Comparison of ENCODE assay signal across 8 mouse cellular contexts in the genomic region with DNA sequence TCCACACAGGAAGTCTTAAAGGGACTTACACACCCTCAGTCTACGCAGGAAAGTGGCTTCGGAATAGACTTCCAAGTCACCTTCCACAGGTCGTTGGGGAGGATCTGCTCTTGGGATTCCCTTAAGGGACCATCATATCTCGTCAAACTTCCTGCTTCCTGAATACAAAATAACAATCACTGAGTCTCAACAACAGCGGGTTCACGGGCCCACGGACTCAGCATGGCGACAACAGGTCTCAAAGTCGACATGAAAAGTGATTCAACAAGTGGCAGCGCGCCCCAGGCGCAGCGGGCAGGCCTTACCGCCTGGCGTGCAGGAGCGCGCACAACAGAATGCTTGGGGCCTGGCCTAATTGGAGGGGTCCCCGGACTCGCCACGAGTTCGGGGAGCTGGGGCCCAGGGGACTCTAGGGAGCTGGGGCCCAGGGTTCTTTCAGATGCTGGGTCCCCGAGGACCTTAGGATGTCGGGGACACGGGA. TPM values are rescaled to one million over a fixed set of nuclear protein-coding genes. Genes with fewer than 3 reads are reported as not detected.
DNase-seq lines count a peak whose midpoint lies in the region; ATAC-seq and TF ChIP-seq lines count a peak whose summit lies in the region.

No protein-coding gene starts in this region.

- no peaks in the 10 kb centered on the region for H3K9me3 ChIP-seq in intestine, embryonic 15.5 days
- H3K9me3 ChIP-seq in liver, embryonic 12.5 days (replicated peaks) = no peaks in the 10 kb centered on the region

- H3K36me3 ChIP-seq in intestine, embryonic 15.5 days = no peaks in the 10 kb centered on the region
- H3K36me3 ChIP-seq in liver, embryonic 12.5 days = peaks cover under 1% of the 10 kb centered on the region; the same call in 1 of the 2 replicates
- no peaks in the 10 kb centered on the region for H3K36me3 ChIP-seq in myocyte (ENCODE audit: control insufficient read depth, insufficient read depth)

- ATAC-seq in intestine, embryonic 15.5 days = no peak
- ATAC-seq in liver, embryonic 12.5 days = peak; percentile 37

- peaks cover 7% of the 10 kb centered on the region; the same call in 1 of the 2 replicates for H3K4me1 ChIP-seq in cortical plate, adult 2 months (ENCODE audit: control insufficient read depth, insufficient read depth, low read length)
- H3K4me1 ChIP-seq in intestine, embryonic 15.5 days (replicated peaks) = peaks cover 12% of the 10 kb centered on the region
- H3K4me1 ChIP-seq in liver, embryonic 12.5 days = peaks cover 34% of the 10 kb centered on the region

- H3K27ac ChIP-seq in cortical plate, adult 2 months (ENCODE audit: insufficient read depth, low read length) = peak overlapping the region; percentile 73
- H3K27ac ChIP-seq in gastrocnemius, adult 2 months = peak overlapping the region; percentile 97
- H3K27ac ChIP-seq in intestine, embryonic 15.5 days = peak overlapping the region; percentile 93
- H3K27ac ChIP-seq in liver, embryonic 12.5 days = peak overlapping the region; percentile 91

- peak overlapping the region; percentile 80 for H3K4me2 ChIP-seq in intestine, embryonic 15.5 days (replicated peaks)
- H3K4me2 ChIP-seq in liver, embryonic 12.5 days = peak overlapping the region; percentile 97
- peak overlapping the region; percentile 97 for H3K4me2 ChIP-seq in myocyte (ENCODE audit: low read depth)

- peak overlapping the region; percentile 70 for H3K4me3 ChIP-seq in cortical plate, adult 2 months (ENCODE audit: insufficient read depth, low read length)
- peak overlapping the region; percentile 97 for H3K4me3 ChIP-seq in gastrocnemius, adult 2 months
- peak overlapping the region; percentile 85 for H3K4me3 ChIP-seq in intestine, embryonic 15.5 days (replicated peaks)
- peak overlapping the region; percentile 74 for H3K4me3 ChIP-seq in liver, embryonic 12.5 days
- peak overlapping the region; percentile 60 for H3K4me3 ChIP-seq in myocyte

- H3K27me3 ChIP-seq in intestine, embryonic 15.5 days (replicated peaks) = no peaks in the 10 kb centered on the region
- H3K27me3 ChIP-seq in liver, embryonic 12.5 days (replicated peaks) = no peaks in the 10 kb centered on the region
- H3K27me3 ChIP-seq in myocyte (ENCODE audit: control insufficient read depth, insufficient read depth, insufficient read length) = no peaks in the 10 kb centered on the region

- intact Hi-C loops in gastrocnemius, adult 2 months (cut with DNase I) = loop anchor here (10.0 kb wide), 1 partner anchor 764 kb away; a partner anchor contains a TSS

- peaks cover 46% of the 10 kb centered on the region for H3K79me2 ChIP-seq in myocyte (ENCODE audit: control insufficient read depth, insufficient read depth)

- TF ChIP-seq POLR2A in cortical plate, adult 2 months (IDR thresholded peaks at IDR 0.05; ENCODE audit: extremely low read depth, insufficient read depth, low read length) = no peak
- TF ChIP-seq POLR2A in myocyte (IDR thresholded peaks at IDR 0.05; ENCODE audit: insufficient read length, low read depth) = no peak

- peak; percentile 38 to 78 for DNase-seq in urinary bladder, adult 18-20 months (ENCODE audit: low spot score in 2 of 2)
- DNase-seq in urinary bladder, postnatal 10 days (ENCODE audit: low spot score) = no peak
- peak; percentile 80 for DNase-seq in gastrocnemius, adult 2 months
- DNase-seq in urinary bladder, adult 2 months (ENCODE audit: low spot score) = peak; percentile 62

- no peak for TF ChIP-seq CTCF in cortical plate, adult 2 months (IDR thresholded peaks at IDR 0.05; ENCODE audit: extremely low read depth, insufficient read depth, low read length)
- no peak for TF ChIP-seq CTCF in gastrocnemius, adult 2 months (IDR thresholded peaks at IDR 0.05)

- H3ac ChIP-seq in myocyte (ENCODE audit: control insufficient read depth, insufficient read length) = peak overlapping the region; percentile 65

- under 1% methylated on average over 24 of the region's 24 CpGs for WGBS in intestine, embryonic 15.5 days
- WGBS in liver, embryonic 12.5 days (ENCODE audit: insufficient replicate concordance) = under 1% methylated on average over 24 of the region's 24 CpGs

- peak overlapping the region; percentile 87 for H3K9ac ChIP-seq in intestine, embryonic 15.5 days
- peak overlapping the region; percentile 83 for H3K9ac ChIP-seq in liver, embryonic 12.5 days

TF ChIP-seq in myocyte, 11 proteins besides CTCF, POLR2A, EP300 and RAD21:
- no peak for TF ChIP-seq CEBPB (IDR thresholded peaks at IDR 0.05; ENCODE audit: insufficient read depth, poor library complexity, severe bottlenecking)
- no peak for TF ChIP-seq MYOD1 (IDR thresholded peaks at IDR 0.05; ENCODE audit: control insufficient read depth in 1 of 3, insufficient read length in 2 of 3, low read depth in 2 of 3)
TF ChIP-seq in myocyte: peak in this region for 0.

RNA-seq across cellular contexts. Expression of a gene that starts 0.6 kb away (rescaled TPM):
- 17.2 and 19.1 TPM in 2 replicates for polyA plus RNA-seq in cortical plate, adult 2 months (2012; rRNA removed)
- 10 to 100 TPM; 59.4 to 68.6 TPM for total RNA-seq in gastrocnemius, adult 2 months (2021)
- polyA plus RNA-seq in intestine, embryonic 15.5 days (2015; fragmentation: Nextera tagmentation; extraction: Ambion mirVana) = 51.7 and 52.7 TPM in 2 replicates
- polyA plus RNA-seq in liver, embryonic 12.5 days (2016; fragmentation: Nextera tagmentation; extraction: Ambion mirVana) = 32.4 and 40.7 TPM in 2 replicates
- 28.3 TPM for polyA plus RNA-seq in myocyte (2012; fragmentation: generic; extraction: Trizol)
- 20.9 and 24.2 TPM in 2 replicates for polyA plus RNA-seq in urinary bladder, adult 2 months (2012; rRNA removed)

RNA-seq across cellular contexts. Expression of a gene that starts 0.9 kb away (rescaled TPM):
- 0.73 and 1.0 TPM in 2 replicates for polyA plus RNA-seq in cortical plate, adult 2 months (2012; rRNA removed)
- total RNA-seq in gastrocnemius, adult 2 months (2021) = under 1 TPM in 1 of 2 experiments, not detected in 1; 0.64 TPM
- 0.26 and 0.30 TPM in 2 replicates for polyA plus RNA-seq in intestine, embryonic 15.5 days (2015; fragmentation: Nextera tagmentation; extraction: Ambion mirVana)
- polyA plus RNA-seq in liver, embryonic 12.5 days (2016; fragmentation: Nextera tagmentation; extraction: Ambion mirVana) = 0.11 and 0.19 TPM in 2 replicates
- polyA plus RNA-seq in myocyte (2012; fragmentation: generic; extraction: Trizol) = 0.25 TPM
- 1.0 and 1.1 TPM in 2 replicates for polyA plus RNA-seq in urinary bladder, adult 2 months (2012; rRNA removed)

RNA-seq across cellular contexts. Expression of a gene that starts 23.5 kb away (rescaled TPM):
- 27.6 and 28.4 TPM in 2 replicates for polyA plus RNA-seq in cortical plate, adult 2 months (2012; rRNA removed)
- 1 to 10 TPM; 6.3 to 7.7 TPM for total RNA-seq in gastrocnemius, adult 2 months (2021)
- polyA plus RNA-seq in intestine, embryonic 15.5 days (2015; fragmentation: Nextera tagmentation; extraction: Ambion mirVana) = 196 and 228 TPM in 2 replicates
- polyA plus RNA-seq in liver, embryonic 12.5 days (2016; fragmentation: Nextera tagmentation; extraction: Ambion mirVana) = 326 and 340 TPM in 2 replicates
- 13.1 TPM for polyA plus RNA-seq in myocyte (2012; fragmentation: generic; extraction: Trizol)
- polyA plus RNA-seq in urinary bladder, adult 2 months (2012; rRNA removed) = 24.1 and 28.1 TPM in 2 replicates

RNA-seq across cellular contexts. Expression of a gene that starts 29.1 kb away (rescaled TPM):
- 9.3 and 11.4 TPM in 2 replicates for polyA plus RNA-seq in cortical plate, adult 2 months (2012; rRNA removed)
- total RNA-seq in gastrocnemius, adult 2 months (2021) = 1 to 10 TPM in 1 of 2 experiments, under 1 TPM in 1; 0.97 to 1.3 TPM
- polyA plus RNA-seq in intestine, embryonic 15.5 days (2015; fragmentation: Nextera tagmentation; extraction: Ambion mirVana) = 148 and 172 TPM in 2 replicates
- 199 and 203 TPM in 2 replicates for polyA plus RNA-seq in liver, embryonic 12.5 days (2016; fragmentation: Nextera tagmentation; extraction: Ambion mirVana)
- 54.1 TPM for polyA plus RNA-seq in myocyte (2012; fragmentation: generic; extraction: Trizol)
- 6.6 and 6.9 TPM in 2 replicates for polyA plus RNA-seq in urinary bladder, adult 2 months (2012; rRNA removed)

RNA-seq across cellular contexts. Expression of a gene that starts 29.4 kb away (rescaled TPM):
- polyA plus RNA-seq in cortical plate, adult 2 months (2012; rRNA removed) = 37.1 and 37.7 TPM in 2 replicates
- total RNA-seq in gastrocnemius, adult 2 months (2021) = 10 to 100 TPM in 1 of 2 experiments, 1 to 10 TPM in 1; 9.0 to 11.7 TPM
- polyA plus RNA-seq in intestine, embryonic 15.5 days (2015; fragmentation: Nextera tagmentation; extraction: Ambion mirVana) = 31.8 and 33.1 TPM in 2 replicates
- 26.4 and 27.3 TPM in 2 replicates for polyA plus RNA-seq in liver, embryonic 12.5 days (2016; fragmentation: Nextera tagmentation; extraction: Ambion mirVana)
- 27.2 TPM for polyA plus RNA-seq in myocyte (2012; fragmentation: generic; extraction: Trizol)
- 30.9 and 39.0 TPM in 2 replicates for polyA plus RNA-seq in urinary bladder, adult 2 months (2012; rRNA removed)
